Mouse (Mus musculus): ENCODE data around the gene Exoc4. TPM values are rescaled to one million over a fixed set of nuclear protein-coding genes. Genes with fewer than 3 reads are reported as not detected.

The Exoc4 gene
- 9.8 and 11.2 TPM in 2 replicates for polyA plus RNA-seq (2015; fragmentation: Nextera tagmentation; extraction: Ambion mirVana)

- Histone ChIP-seq H3K27ac (replicated peaks) (peak within 1 kb of the TSS; percentile 64), H3K4me1 (replicated peaks) (peaks cover 17% of the 10 kb centered on the region; the same call in 1 of the 2 replicates), H3K36me3 (replicated peaks) (no peaks in the 10 kb centered on the region), H3K4me2 (peak within 1 kb of the TSS; percentile 80), H3K27me3 (no peaks in the 10 kb centered on the region), H3K4me3 (replicated peaks) (peak within 1 kb of the TSS; percentile 80), H3K9ac (peak within 1 kb of the TSS; percentile 74), H3K9me3 (replicated peaks) (no peaks in the 10 kb centered on the region)
- ATAC-seq (ENCODE audit: insufficient read depth), result peak; percentile 100
- 2% methylated on average over 30 of the region's 34 CpGs for WGBS (ENCODE audit: insufficient replicate concordance)
Measured at GRCm38 (mm10) chr6:33248894-33249758, at the start of gene Exoc4. TSS of gene Exoc4 (plus strand) at chr6:33249085.

DNA sequence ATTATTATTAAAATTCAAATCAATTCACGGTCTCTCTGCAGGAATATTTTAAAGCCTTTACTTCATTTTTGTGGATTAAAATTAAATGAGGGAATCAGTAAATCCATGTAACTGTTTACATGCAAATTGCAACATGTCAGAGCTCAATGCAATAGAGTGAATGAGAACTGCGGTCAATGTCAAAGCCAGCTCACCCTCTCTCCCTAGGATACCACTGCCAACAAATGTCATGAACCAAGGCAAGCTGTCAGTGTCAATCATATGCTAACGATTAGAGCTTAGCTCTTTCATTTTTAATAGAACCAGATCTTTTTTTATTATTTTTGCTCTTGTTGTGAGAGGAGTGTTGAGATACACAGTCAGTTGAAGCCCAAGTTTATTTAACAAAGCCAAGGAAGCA, 30.1 kb upstream of the Exoc4 start:
- H3K27me3 ChIP-seq, result no peaks in the 10 kb centered on the region
- no peak overlapping the region for H3K4me2 ChIP-seq

DNA sequence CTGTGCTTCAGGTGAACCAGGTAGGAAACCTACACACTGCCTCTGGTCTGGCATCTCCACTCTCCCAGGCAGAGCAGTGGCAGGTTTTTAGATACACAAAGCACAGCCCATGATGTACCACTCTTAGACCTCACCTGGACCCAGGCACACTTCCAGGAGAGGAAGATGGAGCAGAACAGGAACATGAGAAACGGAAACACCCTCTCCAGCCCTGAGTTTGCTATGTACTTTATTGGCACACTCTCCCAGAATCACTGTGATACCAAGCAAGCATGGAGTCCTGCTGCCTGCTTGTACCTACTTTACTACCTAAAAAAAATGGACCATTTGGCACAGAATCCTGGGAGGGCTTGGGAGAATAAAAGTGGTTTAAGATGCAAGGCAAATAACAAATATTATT, 22.2 kb upstream of the Exoc4 start:
- no peak overlapping the region for H3K4me3 ChIP-seq (replicated peaks)
- no peaks in the 10 kb centered on the region for H3K36me3 ChIP-seq (replicated peaks)
- H3K4me1 ChIP-seq (replicated peaks), result no peaks in the 10 kb centered on the region
- no peaks in the 10 kb centered on the region for H3K27me3 ChIP-seq
- 50% methylated on average over 1 of the region's 1 CpGs for WGBS (ENCODE audit: insufficient replicate concordance)
- no peak for ATAC-seq (ENCODE audit: insufficient read depth)
- H3K27ac ChIP-seq (replicated peaks), result no peak overlapping the region
- H3K9me3 ChIP-seq (replicated peaks), result no peaks in the 10 kb centered on the region
- no peak overlapping the region for H3K9ac ChIP-seq
- H3K4me2 ChIP-seq, result no peak overlapping the region

More for the DNA sequence above, 30.1 kb upstream of the Exoc4 start:
- Histone ChIP-seq H3K4me3 (replicated peaks) (no peak overlapping the region), H3K27ac (replicated peaks) (no peak overlapping the region), H3K36me3 (replicated peaks) (no peaks in the 10 kb centered on the region), H3K9ac (no peak overlapping the region), H3K4me1 (replicated peaks) (no peaks in the 10 kb centered on the region), H3K9me3 (replicated peaks) (no peaks in the 10 kb centered on the region)
- WGBS (ENCODE audit: insufficient replicate concordance), result 61% methylated on average over 3 of the region's 3 CpGs
- no peak for ATAC-seq (ENCODE audit: insufficient read depth)

- WGBS (ENCODE audit: insufficient replicate concordance), result 57% methylated on average over 8 of the region's 8 CpGs
- Histone ChIP-seq H3K4me1 (replicated peaks) (no peaks in the 10 kb centered on the region), H3K9me3 (replicated peaks) (no peaks in the 10 kb centered on the region), H3K9ac (no peak overlapping the region), H3K4me2 (no peak overlapping the region), H3K27me3 (no peaks in the 10 kb centered on the region), H3K4me3 (replicated peaks) (no peak overlapping the region), H3K27ac (replicated peaks) (no peak overlapping the region), H3K36me3 (replicated peaks) (no peaks in the 10 kb centered on the region)
- no peak for ATAC-seq (ENCODE audit: insufficient read depth)
Measured at GRCm38 (mm10) chr6:33227371-33227770, 21.5 kb upstream of the Exoc4 start.

- no peaks in the 10 kb centered on the region for H3K36me3 ChIP-seq (replicated peaks)
- ATAC-seq (ENCODE audit: insufficient read depth), result no peak
- no peaks in the 10 kb centered on the region for H3K9me3 ChIP-seq (replicated peaks)
- no peak overlapping the region for H3K4me2 ChIP-seq
- no peaks in the 10 kb centered on the region for H3K4me1 ChIP-seq (replicated peaks)
- H3K27me3 ChIP-seq, result no peaks in the 10 kb centered on the region
- H3K9ac ChIP-seq, result no peak overlapping the region
- no peak overlapping the region for H3K4me3 ChIP-seq (replicated peaks)
- H3K27ac ChIP-seq (replicated peaks), result no peak overlapping the region
Measured at GRCm38 (mm10) chr6:33241250-33241649, 7.6 kb upstream of the Exoc4 start.

DNA sequence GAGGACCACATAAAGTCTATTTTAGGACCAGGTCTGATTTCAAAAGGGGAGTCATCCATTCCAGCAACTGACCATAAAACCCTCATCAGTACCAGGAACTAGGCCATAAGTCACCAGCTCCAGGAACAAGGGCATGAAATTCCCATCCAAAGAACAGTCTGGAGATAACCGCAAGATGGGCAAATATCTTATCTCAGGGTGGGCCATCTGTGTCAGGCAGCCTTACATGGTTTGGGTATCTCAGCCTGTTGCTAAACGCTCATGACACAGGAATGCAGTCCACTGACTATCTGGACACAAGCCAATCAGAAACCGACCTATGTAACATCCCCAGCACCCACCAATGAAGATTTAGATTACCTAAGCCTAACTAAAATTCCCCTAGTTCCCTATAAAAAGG, 4.3 kb upstream of the Exoc4 start:
- H3K4me2 ChIP-seq, result no peak overlapping the region
- WGBS (ENCODE audit: insufficient replicate concordance), result 51% methylated on average over 3 of the region's 3 CpGs
- H3K4me3 ChIP-seq (replicated peaks), result no peak overlapping the region
- no peak for ATAC-seq (ENCODE audit: insufficient read depth)
- H3K9me3 ChIP-seq (replicated peaks), result no peaks in the 10 kb centered on the region
- H3K9ac ChIP-seq, result no peak overlapping the region
- no peaks in the 10 kb centered on the region for H3K36me3 ChIP-seq (replicated peaks)
- H3K27me3 ChIP-seq, result no peaks in the 10 kb centered on the region
- peaks cover 3% of the 10 kb centered on the region; the same call in 1 of the 2 replicates for H3K4me1 ChIP-seq (replicated peaks)
- H3K27ac ChIP-seq (replicated peaks), result no peak overlapping the region

- 70% methylated on average over 5 of the region's 5 CpGs for WGBS (ENCODE audit: insufficient replicate concordance)
- no peaks in the 10 kb centered on the region for H3K9me3 ChIP-seq (replicated peaks)
- H3K36me3 ChIP-seq (replicated peaks), result no peaks in the 10 kb centered on the region
- peaks cover 14% of the 10 kb centered on the region; the same call in 1 of the 2 replicates for H3K4me1 ChIP-seq (replicated peaks)
- H3K4me2 ChIP-seq, result no peak overlapping the region
- no peak overlapping the region for H3K27ac ChIP-seq (replicated peaks)
- no peak overlapping the region for H3K9ac ChIP-seq
- no peaks in the 10 kb centered on the region for H3K27me3 ChIP-seq
- ATAC-seq (ENCODE audit: insufficient read depth), result no peak
- no peak overlapping the region for H3K4me3 ChIP-seq (replicated peaks)
Measured at GRCm38 (mm10) chr6:33247146-33247545, 1.7 kb upstream of the Exoc4 start.

- H3K4me2 ChIP-seq, result no peak overlapping the region
- H3K36me3 ChIP-seq (replicated peaks), result no peaks in the 10 kb centered on the region
- no peak for ATAC-seq (ENCODE audit: insufficient read depth)
- no peaks in the 10 kb centered on the region for H3K9me3 ChIP-seq (replicated peaks)
- no peaks in the 10 kb centered on the region for H3K27me3 ChIP-seq
- H3K27ac ChIP-seq (replicated peaks), result no peak overlapping the region
- H3K9ac ChIP-seq, result no peak overlapping the region
- 77% methylated on average over 23 of the region's 23 CpGs for WGBS (ENCODE audit: insufficient replicate concordance)
- peaks cover 17% of the 10 kb centered on the region; the same call in 1 of the 2 replicates for H3K4me1 ChIP-seq (replicated peaks)
- H3K4me3 ChIP-seq (replicated peaks), result no peak overlapping the region
Measured at GRCm38 (mm10) chr6:33247576-33248355, 1.1 kb upstream of the Exoc4 start.

GRCm38 (mm10) chr6:33256638-33257037, 7.8 kb downstream of the Exoc4 start:
- H3K9me3 ChIP-seq (replicated peaks), result no peaks in the 10 kb centered on the region
- no peak overlapping the region for H3K27ac ChIP-seq (replicated peaks)
- H3K9ac ChIP-seq, result no peak overlapping the region
- ATAC-seq (ENCODE audit: insufficient read depth), result no peak
- no peaks in the 10 kb centered on the region for H3K36me3 ChIP-seq (replicated peaks)
- WGBS (ENCODE audit: insufficient replicate concordance), result 80% methylated on average over 4 of the region's 4 CpGs
- peaks cover 11% of the 10 kb centered on the region; the same call in 1 of the 2 replicates for H3K4me1 ChIP-seq (replicated peaks)
- H3K4me2 ChIP-seq, result no peak overlapping the region
- H3K4me3 ChIP-seq (replicated peaks), result no peak overlapping the region
- no peaks in the 10 kb centered on the region for H3K27me3 ChIP-seq

GRCm38 (mm10) chr6:33257076-33257789, 8.3 kb downstream of the Exoc4 start:
- Histone ChIP-seq H3K36me3 (replicated peaks) (no peaks in the 10 kb centered on the region), H3K4me2 (no peak overlapping the region), H3K27me3 (no peaks in the 10 kb centered on the region), H3K27ac (replicated peaks) (no peak overlapping the region), H3K4me3 (replicated peaks) (no peak overlapping the region), H3K4me1 (replicated peaks) (peaks cover 9% of the 10 kb centered on the region; the same call in 1 of the 2 replicates), H3K9me3 (replicated peaks) (no peaks in the 10 kb centered on the region), H3K9ac (no peak overlapping the region)
- WGBS (ENCODE audit: insufficient replicate concordance), result 70% methylated on average over 5 of the region's 5 CpGs
- no peak for ATAC-seq (ENCODE audit: insufficient read depth)

DNA sequence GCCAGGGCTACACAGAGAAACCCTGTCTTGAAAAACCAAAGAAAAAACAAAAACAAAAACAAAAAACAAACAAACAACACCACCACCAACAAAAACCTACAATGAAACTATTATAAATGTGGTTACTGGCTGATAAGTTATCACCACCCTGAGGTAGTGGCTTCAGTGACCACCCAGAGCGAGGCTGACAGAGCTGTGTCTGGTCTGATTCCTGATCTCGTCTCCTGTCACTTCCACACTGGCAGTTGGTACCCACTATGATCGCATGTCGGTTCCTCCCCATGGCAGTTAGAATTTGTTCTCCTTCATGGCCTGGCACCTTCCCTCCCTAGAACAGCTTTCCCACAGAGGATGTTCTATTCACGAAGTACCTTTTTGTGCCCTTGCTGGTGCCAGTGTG, 11.0 kb downstream of the Exoc4 start:
- Histone ChIP-seq H3K4me2 (no peak overlapping the region), H3K4me1 (replicated peaks) (peaks cover 7% of the 10 kb centered on the region; the same call in 1 of the 2 replicates), H3K27ac (replicated peaks) (no peak overlapping the region), H3K36me3 (replicated peaks) (no peaks in the 10 kb centered on the region; the same call in 1 of the 2 replicates), H3K27me3 (no peaks in the 10 kb centered on the region), H3K9me3 (replicated peaks) (no peaks in the 10 kb centered on the region), H3K4me3 (replicated peaks) (no peak overlapping the region), H3K9ac (no peak overlapping the region)
- WGBS (ENCODE audit: insufficient replicate concordance), result 36% methylated on average over 5 of the region's 5 CpGs
- no peak for ATAC-seq (ENCODE audit: insufficient read depth)
